Mouse (Mus musculus) macrophage (primary cell): ENCODE measurements around the gene 1500011B03Rik. TPM values are rescaled to one million over a fixed set of nuclear protein-coding genes. Genes with fewer than 3 reads are reported as not detected.
A peak's percentile ranks its signal among the peaks of the same experiment; 100 is the strongest.
"Not testable (repeated sequence)": the region's sequence is repeated elsewhere in the genome, so short reads cannot be mapped to it uniquely, and the experiment has no call there.

Experiments
- H3K27ac ChIP-seq: fragments of 350-480 bp; formaldehyde crosslinking; 2 replicates; pipeline ENCODE4 v1.9.0; 2021
- H3K36me3 ChIP-seq: fragments of 350-480 bp; formaldehyde crosslinking; 2 replicates; pipeline ENCODE4 v1.9.0; 2021; ENCODE audit errors: inconsistent target
- H3K4me3 ChIP-seq: fragments of 350-480 bp; formaldehyde crosslinking; 2 replicates; pipeline ENCODE4 v1.9.0; 2021; ENCODE audit errors: inconsistent target
- H3K79me2 ChIP-seq: fragments of 350-480 bp; formaldehyde crosslinking; 2 replicates; pipeline ENCODE4 v1.9.0; 2021; ENCODE audit errors: inconsistent target
- WGBS: methylation state at CpG from one replicate; pipeline ENCODE4 v1.1.7; 2026; ENCODE audit warnings: inconsistent platforms; ENCODE audit not compliant: missing documents; 5-methylcytosine and 5-hydroxymethylcytosine counted together
- polyA plus RNA-seq: library from polyadenylated mRNA; stranded (reverse); fragments of 250-400 nt; gene quantifications from 3 replicates; pipeline ENCODE4 v1.2.4, GENCODE M21; 2018; ENCODE audit warnings: inconsistent platforms
- total RNA-seq, 78 experiments: library from RNA; depleted of rRNA; stranded (reverse); fragments of 250-400 nt; gene quantifications; 1 replicate in 9 of 78; 2 replicates in 24 of 78; 3 replicates in 43 of 78; 4 replicates in 2 of 78; pipeline ENCODE4 v1.2.4; 2018; ENCODE audit warnings: inconsistent platforms in 56 of 78

1500011B03Rik gene
- total RNA-seq (2018; cell fraction: chromatin; rRNA removed): 10 to 100 TPM in 10 of 26 experiments, 1 to 10 TPM in 16; 1.5 to 27.6 (median 5.4) TPM
- total RNA-seq (2018; cell fraction: cytosol; rRNA removed): 10 to 100 TPM; 13.5 to 40.9 (median 29.4) TPM
- total RNA-seq (2018; cell fraction: nucleus; rRNA removed): 10 to 100 TPM in 21 of 26 experiments, 1 to 10 TPM in 5; 5.8 to 46.1 (median 16.3) TPM
- polyA plus RNA-seq: 26.6 to 35.2 TPM (median 29.9 TPM) in 3 replicates

DNA sequence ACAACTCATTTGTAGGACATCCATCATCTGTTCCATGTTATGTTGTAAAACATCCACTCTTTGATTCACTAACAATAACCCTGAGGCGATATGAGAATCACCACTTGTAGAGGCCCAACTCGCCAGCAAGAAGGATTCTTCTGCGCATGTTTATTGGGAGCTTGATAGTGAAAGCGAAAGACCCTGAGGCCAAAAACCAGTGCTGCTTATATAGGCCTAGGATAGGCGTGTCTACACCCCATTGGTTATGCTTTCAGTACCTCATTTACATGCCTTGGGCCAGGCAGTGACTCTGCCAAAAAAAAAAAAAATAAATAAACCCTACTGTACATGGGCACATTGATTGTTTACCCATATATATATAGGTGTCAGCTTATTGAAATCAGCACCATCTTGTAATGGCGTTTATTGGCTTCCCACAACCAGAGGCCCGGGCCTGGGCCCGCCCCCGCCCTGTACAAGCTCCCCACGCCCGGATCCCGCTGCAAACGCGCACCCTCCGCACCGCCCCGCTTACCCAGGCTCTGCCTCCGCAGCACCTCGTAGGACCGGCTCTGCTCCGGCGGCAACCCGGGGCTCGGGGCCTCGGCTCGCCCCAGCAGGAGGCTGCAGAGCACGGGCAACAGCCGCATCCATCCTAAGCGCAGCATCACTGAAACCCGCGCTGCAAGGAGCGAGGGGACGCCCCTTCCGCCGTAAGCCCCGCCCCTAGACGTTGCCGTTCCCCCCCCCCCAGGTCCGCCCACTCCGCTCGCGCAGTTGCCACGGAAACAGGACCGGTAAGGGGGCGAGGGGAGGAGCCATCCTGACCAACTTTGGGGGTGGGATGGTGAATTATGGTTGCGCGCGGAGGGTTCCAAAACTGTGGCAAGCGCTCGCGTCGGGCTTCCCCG, at the start of gene 1500011B03Rik:
Gene 1500011B03Rik (minus strand): TSS at position 673 of the 893 bp plus-strand sequence.
- H3K27ac ChIP-seq: no peak within 1 kb of the TSS
- WGBS: 11% methylated on average over 50 of the region's 53 CpGs

GRCm38 (mm10) chr5:114865279-114865678, 42.0 kb upstream of the 1500011B03Rik start:
- no peak overlapping the region for H3K4me3 ChIP-seq
- H3K36me3 ChIP-seq: no peaks in the 10 kb centered on the region
- no peak overlapping the region for H3K27ac ChIP-seq
- WGBS: 96% methylated on average over 12 of the region's 12 CpGs
- no peaks in the 10 kb centered on the region for H3K79me2 ChIP-seq

More for the DNA sequence above, at the start of gene 1500011B03Rik:
- H3K79me2 ChIP-seq: 0 out of 2 replicates have a peak, but pooled peaks cover 7% of the 10 kb centered on the region
- no peaks in the 10 kb centered on the region for H3K36me3 ChIP-seq
- H3K4me3 ChIP-seq: peak within 1 kb of the TSS; percentile 32

DNA sequence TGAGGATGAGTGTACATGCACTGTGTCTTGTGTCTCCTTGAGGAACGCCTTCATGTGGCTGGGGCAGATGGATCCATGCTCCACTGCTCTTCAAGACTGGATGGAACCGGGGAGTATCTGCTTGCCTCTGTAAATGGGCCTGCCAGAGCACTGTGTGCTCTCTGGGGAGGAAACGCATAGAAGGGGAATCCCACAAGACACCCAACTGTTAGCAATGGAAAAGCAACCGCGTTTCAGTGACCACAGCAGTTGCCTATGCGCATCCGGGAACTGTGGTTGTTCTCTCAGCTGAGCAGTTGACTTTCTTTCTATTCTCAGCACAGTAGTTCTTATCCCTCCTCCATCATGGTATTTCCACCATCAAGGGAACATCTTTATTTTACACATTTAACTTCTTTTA, 41.5 kb upstream of the 1500011B03Rik start:
- Histone ChIP-seq H3K27ac (no peak overlapping the region), H3K36me3 (no peaks in the 10 kb centered on the region), H3K79me2 (no peaks in the 10 kb centered on the region), H3K4me3 (no peak overlapping the region)
- WGBS: 64% methylated on average over 7 of the region's 7 CpGs

GRCm38 (mm10) chr5:114861730-114862129, 38.5 kb upstream of the 1500011B03Rik start:
- no peak overlapping the region for H3K4me3 ChIP-seq
- no peaks in the 10 kb centered on the region for H3K36me3 ChIP-seq
- WGBS: 89% methylated on average over 6 of the region's 6 CpGs
- H3K27ac ChIP-seq: no peak overlapping the region
- H3K79me2 ChIP-seq: no peaks in the 10 kb centered on the region

GRCm38 (mm10) chr5:114859253-114859652, 36.0 kb upstream of the 1500011B03Rik start:
- WGBS: 6% methylated on average over 18 of the region's 18 CpGs

GRCm38 (mm10) chr5:114858582-114858981, 35.3 kb upstream of the 1500011B03Rik start, which contains the start of gene Gm9936:
Gene Gm9936, minus strand, starts transcription at chr5:114858682.
- Histone ChIP-seq H3K27ac (no peak within 1 kb of the TSS), H3K79me2 (no peaks in the 10 kb centered on the region), H3K4me3 (no peak within 1 kb of the TSS), H3K36me3 (no peaks in the 10 kb centered on the region)
- WGBS: 89% methylated on average over 12 of the region's 12 CpGs

More at GRCm38 (mm10) chr5:114859253-114859652, 36.0 kb upstream of the 1500011B03Rik start:
- no peak overlapping the region for H3K4me3 ChIP-seq
- H3K27ac ChIP-seq: no peak overlapping the region
- no peaks in the 10 kb centered on the region for H3K79me2 ChIP-seq
- no peaks in the 10 kb centered on the region for H3K36me3 ChIP-seq

DNA sequence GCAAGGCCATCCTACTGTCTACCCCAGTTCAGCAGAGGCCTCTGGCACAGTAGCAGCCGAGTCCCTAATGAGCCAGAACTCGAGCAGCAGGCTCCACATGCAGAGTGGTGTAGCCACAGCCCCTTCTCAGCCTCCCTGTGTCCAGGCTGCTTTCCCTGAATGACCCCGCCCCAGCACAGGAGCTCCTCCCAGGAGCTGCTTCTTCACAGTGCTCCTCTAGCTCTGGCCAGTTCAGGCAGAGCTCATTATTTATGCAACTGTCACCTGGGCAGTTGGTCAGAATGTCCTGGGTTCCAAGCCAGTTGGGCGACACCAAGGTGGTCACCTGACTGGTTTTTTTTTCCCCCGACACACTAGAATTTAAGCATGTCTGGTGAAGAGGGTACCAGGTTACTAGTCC, 30.1 kb upstream of the 1500011B03Rik start, which contains the start of gene 4930519G04Rik:
Gene 4930519G04Rik (plus strand): TSS at position 301 of the 400 bp plus-strand sequence.
- not testable (repeated sequence) for H3K4me3 ChIP-seq, H3K79me2 ChIP-seq, H3K36me3 ChIP-seq
- 100% methylated on average over 3 of the region's 5 CpGs for WGBS
- H3K27ac ChIP-seq: peak within 1 kb of the TSS; percentile 76

GRCm38 (mm10) chr5:114851565-114852236, 28.4 kb upstream of the 1500011B03Rik start:
- no peak overlapping the region for H3K27ac ChIP-seq
- no peak overlapping the region for H3K4me3 ChIP-seq
- H3K79me2 ChIP-seq: no peaks in the 10 kb centered on the region
- WGBS: 86% methylated on average over 19 of the region's 20 CpGs
- no peaks in the 10 kb centered on the region for H3K36me3 ChIP-seq

GRCm38 (mm10) chr5:114844371-114844770, 21.1 kb upstream of the 1500011B03Rik start:
- H3K4me3 ChIP-seq, H3K36me3 ChIP-seq, H3K79me2 ChIP-seq, H3K27ac ChIP-seq: not testable (repeated sequence)
- 96% methylated on average over 2 of the region's 2 CpGs for WGBS

- H3K79me2 ChIP-seq: no peaks in the 10 kb centered on the region
- H3K27ac ChIP-seq: no peak overlapping the region
- 96% methylated on average over 5 of the region's 5 CpGs for WGBS
- H3K36me3 ChIP-seq: no peaks in the 10 kb centered on the region
- no peak overlapping the region for H3K4me3 ChIP-seq
Measured at GRCm38 (mm10) chr5:114842674-114843073, 19.4 kb upstream of the 1500011B03Rik start.

DNA sequence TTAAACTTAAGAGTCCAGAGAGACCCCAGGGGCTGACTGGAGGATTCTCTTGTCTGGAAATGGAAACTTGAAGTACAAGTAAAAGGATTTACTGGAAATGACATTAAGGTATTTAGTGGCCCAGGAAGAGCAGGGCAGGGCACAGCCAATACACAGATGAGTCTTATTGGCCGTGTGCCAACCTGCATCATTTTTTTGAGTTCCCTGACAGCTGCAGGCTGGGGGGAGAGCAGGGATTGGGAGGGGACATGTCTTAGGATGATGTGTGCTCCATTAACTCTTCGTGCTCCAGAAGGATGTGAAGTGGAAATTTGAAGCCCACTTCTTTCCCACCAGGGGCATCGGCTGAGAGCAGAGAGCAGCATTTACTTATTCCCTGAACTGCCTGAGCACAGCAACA, 18.9 kb upstream of the 1500011B03Rik start:
- H3K36me3 ChIP-seq, H3K27ac ChIP-seq, H3K4me3 ChIP-seq, H3K79me2 ChIP-seq: not testable (repeated sequence)
- WGBS: 71% methylated on average over 2 of the region's 3 CpGs

DNA sequence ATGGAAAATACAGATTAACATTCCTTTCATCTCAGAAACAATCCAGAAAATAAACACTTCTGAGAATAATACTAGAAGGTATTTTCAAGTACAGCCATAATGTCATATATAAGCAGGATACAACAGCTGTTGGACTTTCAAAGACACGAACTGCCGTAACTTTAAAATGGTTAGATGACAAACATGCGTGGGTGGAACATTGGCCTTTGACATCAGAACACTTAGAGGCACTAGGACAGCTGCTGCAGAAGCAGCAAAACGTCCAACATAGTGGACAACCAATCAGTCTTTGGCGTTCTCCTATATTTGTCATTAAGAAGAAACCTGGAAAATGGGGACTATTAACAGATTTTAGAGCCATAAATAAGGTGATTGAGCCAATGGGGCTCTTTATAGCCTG, 17.2 kb upstream of the 1500011B03Rik start:
- not testable (repeated sequence) for H3K36me3 ChIP-seq, H3K79me2 ChIP-seq, H3K4me3 ChIP-seq, H3K27ac ChIP-seq
- WGBS: 93% methylated on average over 5 of the region's 5 CpGs

- WGBS: 89% methylated on average over 12 of the region's 12 CpGs
- Histone ChIP-seq H3K79me2 (no peaks in the 10 kb centered on the region), H3K27ac (no peak overlapping the region), H3K4me3 (no peak overlapping the region), H3K36me3 (no peaks in the 10 kb centered on the region)
Measured at GRCm38 (mm10) chr5:114836886-114837285, 13.6 kb upstream of the 1500011B03Rik start.

DNA sequence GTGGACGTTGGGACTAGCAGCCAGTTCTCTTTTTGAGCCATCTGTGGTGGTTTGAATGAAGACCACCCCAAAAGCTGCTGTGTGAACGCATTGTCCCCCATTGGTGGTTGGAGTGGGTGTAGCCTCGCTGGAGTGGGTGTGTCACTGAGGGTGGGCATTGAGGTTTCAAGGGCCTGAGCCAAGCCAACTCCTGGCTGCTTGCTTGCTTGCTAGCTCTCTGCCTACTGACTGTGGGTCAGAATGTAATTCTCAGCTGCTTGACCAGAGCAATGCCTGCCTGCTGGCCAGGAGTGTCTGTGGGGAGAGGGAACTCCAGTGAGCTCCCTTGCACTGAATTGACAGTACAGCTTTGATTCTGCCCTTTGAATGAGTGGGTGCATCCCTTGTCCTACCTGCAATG, 6.5 kb upstream of the 1500011B03Rik start:
- no peak overlapping the region for H3K27ac ChIP-seq
- H3K79me2 ChIP-seq: no peaks in the 10 kb centered on the region
- no peak overlapping the region for H3K4me3 ChIP-seq
- no peaks in the 10 kb centered on the region for H3K36me3 ChIP-seq
- 78% methylated on average over 3 of the region's 3 CpGs for whole genome bisulfite sequencing
